Mouse (Mus musculus) CH12.LX (cell line): ENCODE measurements around the gene E2f2. TPM values are rescaled to one million over a fixed set of nuclear protein-coding genes. Genes with fewer than 3 reads are reported as not detected.
A peak's percentile ranks its signal among the peaks of the same experiment; 100 is the strongest.

ENCODE experiments used
- DNase-seq: peaks from one replicate; pipeline ENCODE4 v3.0.0-alpha.2; 2013; ENCODE audit errors: extremely low read depth
- H3K27ac ChIP-seq: 2 replicates; pipeline ENCODE4 v1.5.1; 2012; ENCODE audit warnings: low read depth, mild to moderate bottlenecking, control low read depth, moderate library complexity; ENCODE audit not compliant: insufficient read depth
- H3K27me3 ChIP-seq: replicated peaks from 2 replicates; pipeline ENCODE3; 2012; ENCODE audit warnings: inconsistent platforms
- H3K36me3 ChIP-seq, 2 experiments: replicated peaks in 1 of 2; 2 replicates each; pipeline versions ENCODE3 to v1.6.1; 2012; ENCODE audit warnings: inconsistent platforms in 1 of 2, low read length in 1 of 2, mild to moderate bottlenecking in 1 of 2, mixed read lengths in 1 of 2, moderate library complexity in 1 of 2; ENCODE audit not compliant: control insufficient read depth in 1 of 2, insufficient read depth in 1 of 2
- H3K4me1 ChIP-seq, 2 experiments: 2 replicates each; pipeline ENCODE4 v1.6.1; 2012; ENCODE audit warnings: inconsistent platforms in 1 of 2, moderate library complexity in 1 of 2; ENCODE audit not compliant: insufficient read depth in 2 of 2, control insufficient read depth in 1 of 2
- H3K4me2 ChIP-seq: 2 replicates; pipeline ENCODE4 v1.6.1; 2012; ENCODE audit warnings: low read depth, mild to moderate bottlenecking, control low read depth; ENCODE audit not compliant: poor library complexity, insufficient read depth, severe bottlenecking
- H3K4me3 ChIP-seq, 3 experiments: fragments of 150-350 bp in 1 of 3; sonication (generic) in 1 of 3; replicated peaks in 1 of 3; 2 replicates each; pipeline versions ENCODE3 to v1.5.1; 2011 to 2012; ENCODE audit warnings: low read depth in 2 of 3, low read length in 2 of 3, mild to moderate bottlenecking in 2 of 3, moderate library complexity in 2 of 3, control low read depth in 1 of 3, improper control_type of control experiment in 1 of 3, inconsistent platforms in 1 of 3, mixed read lengths in 1 of 3; ENCODE audit not compliant: poor library complexity in 1 of 3
- H3K79me2 ChIP-seq: replicated peaks from 2 replicates; pipeline ENCODE4 v1.6.1; 2012; ENCODE audit warnings: mild to moderate bottlenecking, moderate library complexity; ENCODE audit not compliant: control insufficient read depth, poor library complexity, insufficient read depth, severe bottlenecking; ENCODE audit errors: extremely low read depth
- H3K9ac ChIP-seq: 2 replicates; pipeline ENCODE4 v1.6.1; 2012; ENCODE audit warnings: low read depth, mild to moderate bottlenecking, control low read depth, moderate library complexity; ENCODE audit not compliant: insufficient read depth
- H3K9me3 ChIP-seq: replicated peaks from 2 replicates; pipeline ENCODE3; 2012; ENCODE audit warnings: low read length, inconsistent platforms, mixed read lengths
- CHD1 ChIP-seq: IDR thresholded peaks from 2 replicates; pipeline ENCODE4 v1.6.1; 2012; ENCODE audit warnings: low read depth, low read length, improper control_type of control experiment, inconsistent platforms
- CTCF ChIP-seq, 2 experiments: IDR thresholded peaks in 1 of 2; conservative IDR thresholded peaks in 1 of 2; 2 replicates each; pipeline ENCODE4 v1.5.1; 2011 to 2012; ENCODE audit warnings: low read depth in 2 of 2, low read length in 2 of 2, improper control_type of control experiment in 1 of 2, inconsistent platforms in 1 of 2, mild to moderate bottlenecking in 1 of 2, moderate library complexity in 1 of 2
- E2F4 ChIP-seq: IDR thresholded peaks from 2 replicates; pipeline ENCODE4 v1.6.1; 2011; ENCODE audit warnings: low read depth, low read length, improper control_type of control experiment; ENCODE audit not compliant: insufficient replicate concordance
- ELF1 ChIP-seq: IDR thresholded peaks from 2 replicates; pipeline ENCODE4 v1.6.1; 2014; ENCODE audit warnings: low read depth, mild to moderate bottlenecking, inconsistent platforms, low read length, improper control_type of control experiment
- ETS1 ChIP-seq: conservative IDR thresholded peaks from 2 replicates; pipeline ENCODE4 v1.6.1; 2012; ENCODE audit warnings: low read depth, mild to moderate bottlenecking, inconsistent platforms, low read length, improper control_type of control experiment, moderate library complexity
- HCFC1 ChIP-seq: IDR thresholded peaks from 2 replicates; pipeline ENCODE4 v1.6.1; 2012; ENCODE audit warnings: low read depth, mild to moderate bottlenecking, inconsistent platforms, low read length, improper control_type of control experiment
- JUND ChIP-seq: conservative IDR thresholded peaks from 2 replicates; pipeline ENCODE4 v1.6.1; 2011; ENCODE audit warnings: low read depth, low read length, improper control_type of control experiment
- KAT2A ChIP-seq: IDR thresholded peaks from 2 replicates; pipeline ENCODE4 v1.6.1; 2012; ENCODE audit warnings: low read length, improper control_type of control experiment, inconsistent platforms; ENCODE audit not compliant: insufficient replicate concordance
- MAFK ChIP-seq: IDR thresholded peaks from 2 replicates; pipeline ENCODE4 v1.6.1; 2011; ENCODE audit warnings: low read length, improper control_type of control experiment; ENCODE audit not compliant: insufficient replicate concordance
- MAZ ChIP-seq: IDR thresholded peaks from 2 replicates; pipeline ENCODE4 v1.6.1; 2012; ENCODE audit warnings: low read depth, mild to moderate bottlenecking, inconsistent platforms, low read length, improper control_type of control experiment, moderate library complexity
- NELFE ChIP-seq: IDR thresholded peaks from 2 replicates; pipeline ENCODE4 v1.6.1; 2011; ENCODE audit warnings: low read depth, low read length, improper control_type of control experiment
- NRF1 ChIP-seq: IDR thresholded peaks from 2 replicates; pipeline ENCODE4 v1.6.1; 2014; ENCODE audit warnings: low read depth, mild to moderate bottlenecking, inconsistent platforms, low read length, improper control_type of control experiment, moderate library complexity
- RCOR1 ChIP-seq: conservative IDR thresholded peaks from 2 replicates; pipeline ENCODE4 v1.6.1; 2012; ENCODE audit warnings: low read depth, mild to moderate bottlenecking, inconsistent platforms, low read length, improper control_type of control experiment
- TCF12 ChIP-seq: IDR thresholded peaks from 2 replicates; pipeline ENCODE4 v1.6.1; 2014; ENCODE audit warnings: low read depth, mild to moderate bottlenecking, inconsistent platforms, low read length, improper control_type of control experiment
- USF1 ChIP-seq: IDR thresholded peaks from 2 replicates; pipeline ENCODE4 v1.6.1; 2014; ENCODE audit warnings: low read depth, mild to moderate bottlenecking, inconsistent platforms, low read length, improper control_type of control experiment
- ZNF384 ChIP-seq: IDR thresholded peaks from 2 replicates; pipeline ENCODE4 v1.6.1; 2012; ENCODE audit warnings: low read depth, low read length, improper control_type of control experiment, inconsistent platforms
- dilution Hi-C: fragments of 300-500 bp; cut with MboI; formaldehyde crosslinking; loops from 2 replicates; pipeline ENCODE4 v1.14.3; 2020; ENCODE audit warnings: low sequenced_read_pairs; ENCODE audit not compliant: extremely low pct_unique_long_range_greater_than_20kb, extremely low pct_ligation_motif_present
- in situ Hi-C: fragments of 300-500 bp; cut with MboI; formaldehyde crosslinking; loops from 3 replicates; pipeline ENCODE4 v1.14.3; 2019; ENCODE audit warnings: low sequenced_read_pairs, low pct_ligation_motif_present, low pct_unique_long_range_greater_than_20kb, mixed read lengths
- polyA plus RNA-seq: library from polyadenylated mRNA; unstranded; fragments of >175 nt; gene quantifications from 2 replicates; pipeline ENCODE4 v1.2.1, GENCODE M21; 2012; ENCODE audit warnings: low read depth; ENCODE audit not compliant: insufficient read length
- total RNA-seq, 2 experiments: library from RNA; depleted of rRNA; stranded (reverse); fragments of 300-350 nt in 1 of 2; fragments of >200 nt in 1 of 2; gene quantifications; 2 replicates each; pipeline ENCODE4 v1.2.3; 2012 to 2014

The E2f2 gene
- total and polyA plus RNA-seq, 3 experiments = 3.9 to 7.2 (median 4.4) TPM

GRCm38 (mm10) chr4:136144126-136144926 is 27.9 kb upstream of the E2f2 start (continued):
- TF ChIP-seq KAT2A = no peak

- TF ChIP-seq NRF1 (no peak), CHD1 (no peak), USF1 (no peak), MAFK (no peak), NELFE (no peak), E2F4 (no peak), RCOR1 (no peak), KAT2A (no peak), CTCF (conservative IDR thresholded peaks at IDR 0.05 in 1 of 2, IDR thresholded peaks at IDR 0.05 in 1 of 2; ENCODE audit: low read depth in 2 of 2, low read length in 2 of 2) (no peak), ETS1 (no peak), TCF12 (no peak), MAZ (no peak), HCFC1 (no peak), ZNF384 (no peak), JUND (no peak)
- TF ChIP-seq, all 38 proteins: peak for 0
- peak overlapping the region; percentile 69 for H3K9ac ChIP-seq
- peak overlapping the region; percentile 57 to 81 (median 61) for H3K4me3 ChIP-seq
- in situ Hi-C loops = loop anchor here (5.0 kb wide), 1 partner anchor 68 kb away; no protein-coding TSS in a partner anchor
- DNase-seq = no peak
- H3K36me3 ChIP-seq = no peaks in the 10 kb centered on the region
- dilution Hi-C loops = no loop called here
- H3K27ac ChIP-seq = peak overlapping the region; percentile 61
- peaks cover 61% of the 10 kb centered on the region for H3K27me3 ChIP-seq
- H3K79me2 ChIP-seq = peaks cover 4% of the 10 kb centered on the region; the same call in 1 of the 2 replicates
- no peaks in the 10 kb centered on the region for H3K9me3 ChIP-seq
- peak overlapping the region; percentile 53; the same call in 1 of the 2 replicates for H3K4me2 ChIP-seq
- H3K4me1 ChIP-seq = peaks cover 6 to 69% of the 10 kb centered on the region in 2 experiments
Observed at GRCm38 (mm10) chr4:136144927-136145292, 27.3 kb upstream of the E2f2 start.

- H3K4me1 ChIP-seq = peaks cover 6 to 64% of the 10 kb centered on the region in 2 experiments
- H3K36me3 ChIP-seq = no peaks in the 10 kb centered on the region
- peaks cover 60% of the 10 kb centered on the region for H3K27me3 ChIP-seq
- no peak for TF ChIP-seq ELF1
- TF ChIP-seq HCFC1 = no peak
- TF ChIP-seq, all 38 proteins: peak for 0
- Histone ChIP-seq H3K9ac (peak overlapping the region; percentile 15; the same call in 1 of the 2 replicates), H3K9me3 (no peaks in the 10 kb centered on the region), H3K27ac (no peak overlapping the region), H3K4me2 (peak overlapping the region; percentile 53), H3K79me2 (peaks cover 4% of the 10 kb centered on the region; the same call in 1 of the 2 replicates), H3K4me3 (peak overlapping the region; percentile 11 to 61 (median 57))
- no peak for DNase-seq
- dilution Hi-C loops = no loop called here
- in situ Hi-C loops = no loop called here
Observed at GRCm38 (mm10) chr4:136145362-136145885, 26.8 kb upstream of the E2f2 start.
